Mouse (Mus musculus) CH12.LX (cell line): ENCODE measurements around the gene Qk.

Experiments
- CHD2 ChIP-seq: IDR thresholded peaks from 2 replicates; pipeline ENCODE4 v1.6.1; 2011; ENCODE audit warnings: low read length, improper control_type of control experiment
- CTCF ChIP-seq, 2 experiments: IDR thresholded peaks in 1 of 2; conservative IDR thresholded peaks in 1 of 2; 2 replicates each; pipeline ENCODE4 v1.5.1; 2011 to 2012; ENCODE audit warnings: low read depth in 2 of 2, low read length in 2 of 2, improper control_type of control experiment in 1 of 2, inconsistent platforms in 1 of 2, mild to moderate bottlenecking in 1 of 2, moderate library complexity in 1 of 2
- MEF2A ChIP-seq: IDR thresholded peaks from 2 replicates; pipeline ENCODE4 v1.6.1; 2014; ENCODE audit warnings: low read depth, mild to moderate bottlenecking, inconsistent platforms, low read length, improper control_type of control experiment, borderline replicate concordance
- POLR2A ChIP-seq: IDR thresholded peaks from 2 replicates; pipeline ENCODE4 v1.6.1; 2011; ENCODE audit warnings: low read depth, mild to moderate bottlenecking, improper control_type of control experiment, low read length
- USF1 ChIP-seq: IDR thresholded peaks from 2 replicates; pipeline ENCODE4 v1.6.1; 2014; ENCODE audit warnings: low read depth, mild to moderate bottlenecking, inconsistent platforms, low read length, improper control_type of control experiment

GRCm38 (mm10) chr17:10320456-10320790 is 769 bp upstream of the Qk start:
- TF ChIP-seq CHD2 (no peak), POLR2A (no peak), CTCF (conservative IDR thresholded peaks at IDR 0.05 in 1 of 2, IDR thresholded peaks at IDR 0.05 in 1 of 2; ENCODE audit: low read depth in 2 of 2, low read length in 2 of 2) (no peak), USF1 (no peak), MEF2A (no peak)
